Mouse (Mus musculus): ENCODE results near the gene Prkg1. TPM values are rescaled to one million over a fixed set of nuclear protein-coding genes. Genes with fewer than 3 reads are reported as not detected.
"Not testable (repeated sequence)": the region's sequence is repeated elsewhere in the genome, so short reads cannot be mapped to it uniquely, and the experiment has no call there.

Gene Prkg1
- polyA plus RNA-seq, 1 experiment from 2014 or later: 6.0 TPM

- Histone ChIP-seq H3K4me1 (ENCODE audit: insufficient read depth) (peaks cover 8% of the 10 kb centered on the region; the same call in 1 of the 2 replicates), H3K4me2 (no peak overlapping the region), H3K27me3 (ENCODE audit: insufficient read depth, low read length) (no peaks in the 10 kb centered on the region), H3K9ac (no peak overlapping the region), H3K4me3 (ENCODE audit: low read depth, low read length) (no peak overlapping the region), H3K36me3 (ENCODE audit: insufficient read depth) (no peaks in the 10 kb centered on the region), H3K27ac (ENCODE audit: low read depth) (no peak overlapping the region), H3K9me3 (ENCODE audit: low read depth, low read length) (no peaks in the 10 kb centered on the region)
- no peak for TF ChIP-seq CTCF (IDR thresholded peaks at IDR 0.05; ENCODE audit: low read depth)
- ATAC-seq (ENCODE audit: insufficient read depth): no peak
- WGBS: 73% methylated on average over 1 of the region's 1 CpGs
- peak; percentile 13 for DNase-seq
These were observed 502.4 kb downstream of the Prkg1 start for GRCm38 (mm10) chr19:31262438-31262837.

GRCm38 (mm10) chr19:31260494-31260893 lies 504.3 kb downstream of the Prkg1 start:
- Histone ChIP-seq H3K9me3 (ENCODE audit: low read depth, low read length) (no peaks in the 10 kb centered on the region), H3K4me2 (no peak overlapping the region), H3K36me3 (ENCODE audit: insufficient read depth) (no peaks in the 10 kb centered on the region), H3K4me1 (ENCODE audit: insufficient read depth) (peaks cover 8% of the 10 kb centered on the region; the same call in 1 of the 2 replicates), H3K27ac (ENCODE audit: low read depth) (no peak overlapping the region), H3K4me3 (ENCODE audit: low read depth, low read length) (no peak overlapping the region), H3K9ac (no peak overlapping the region), H3K27me3 (ENCODE audit: insufficient read depth, low read length) (no peaks in the 10 kb centered on the region)
- no peak for TF ChIP-seq CTCF (IDR thresholded peaks at IDR 0.05; ENCODE audit: low read depth)
- DNase-seq: peak; percentile 78
- ATAC-seq (ENCODE audit: insufficient read depth): peak; percentile 93

GRCm38 (mm10) chr19:31255780-31256179 lies 509.1 kb downstream of the Prkg1 start:
- ATAC-seq (ENCODE audit: insufficient read depth) (no peak), DNase-seq (peak; percentile 12)
- no peak for TF ChIP-seq CTCF (IDR thresholded peaks at IDR 0.05; ENCODE audit: low read depth)
- Histone ChIP-seq H3K4me3 (ENCODE audit: low read depth, low read length) (no peak overlapping the region), H3K27me3 (ENCODE audit: insufficient read depth, low read length) (no peaks in the 10 kb centered on the region), H3K36me3 (ENCODE audit: insufficient read depth) (no peaks in the 10 kb centered on the region), H3K9ac (no peak overlapping the region), H3K4me1 (ENCODE audit: insufficient read depth) (peaks cover 3% of the 10 kb centered on the region; the same call in 1 of the 2 replicates), H3K9me3 (ENCODE audit: low read depth, low read length) (no peaks in the 10 kb centered on the region), H3K4me2 (no peak overlapping the region), H3K27ac (ENCODE audit: low read depth) (no peak overlapping the region)
- WGBS: 43% methylated on average over 2 of the region's 2 CpGs

GRCm38 (mm10) chr19:31232410-31232809 lies 532.4 kb downstream of the Prkg1 start:
- no peaks in the 10 kb centered on the region for H3K4me1 ChIP-seq (ENCODE audit: insufficient read depth)
- no peak overlapping the region for H3K4me3 ChIP-seq (ENCODE audit: low read depth, low read length)
- no peak overlapping the region for H3K4me2 ChIP-seq
- no peak for ATAC-seq (ENCODE audit: insufficient read depth)
- no peak overlapping the region for H3K9ac ChIP-seq
- H3K9me3 ChIP-seq (ENCODE audit: low read depth, low read length): no peaks in the 10 kb centered on the region
- no peak for TF ChIP-seq CTCF (IDR thresholded peaks at IDR 0.05; ENCODE audit: low read depth)
- no peaks in the 10 kb centered on the region for H3K36me3 ChIP-seq (ENCODE audit: insufficient read depth)
- H3K27ac ChIP-seq (ENCODE audit: low read depth): no peak overlapping the region
- H3K27me3 ChIP-seq (ENCODE audit: insufficient read depth, low read length): no peaks in the 10 kb centered on the region
- DNase-seq: no peak

- 83% methylated on average over 3 of the region's 3 CpGs for WGBS
- H3K9ac ChIP-seq: no peak overlapping the region
- DNase-seq: no peak
- H3K36me3 ChIP-seq (ENCODE audit: insufficient read depth): no peaks in the 10 kb centered on the region
- H3K27ac ChIP-seq (ENCODE audit: low read depth): no peak overlapping the region
- H3K9me3 ChIP-seq (ENCODE audit: low read depth, low read length): no peaks in the 10 kb centered on the region
- H3K4me2 ChIP-seq: no peak overlapping the region
- no peaks in the 10 kb centered on the region for H3K4me1 ChIP-seq (ENCODE audit: insufficient read depth)
- no peaks in the 10 kb centered on the region for H3K27me3 ChIP-seq (ENCODE audit: insufficient read depth, low read length)
- no peak for TF ChIP-seq CTCF (IDR thresholded peaks at IDR 0.05; ENCODE audit: low read depth)
- no peak for ATAC-seq (ENCODE audit: insufficient read depth)
- no peak overlapping the region for H3K4me3 ChIP-seq (ENCODE audit: low read depth, low read length)
These were observed 536.4 kb downstream of the Prkg1 start for GRCm38 (mm10) chr19:31228385-31228784.

- ATAC-seq (ENCODE audit: insufficient read depth) (no peak), DNase-seq (no peak)
- TF ChIP-seq CTCF (IDR thresholded peaks at IDR 0.05; ENCODE audit: low read depth): no peak
- 96% methylated on average over 1 of the region's 1 CpGs for WGBS
- no peaks in the 10 kb centered on the region for H3K4me1 ChIP-seq (ENCODE audit: insufficient read depth)
- no peaks in the 10 kb centered on the region for H3K27me3 ChIP-seq (ENCODE audit: insufficient read depth, low read length)
- no peak overlapping the region for H3K4me3 ChIP-seq (ENCODE audit: low read depth, low read length)
- H3K4me2 ChIP-seq: no peak overlapping the region
- H3K36me3 ChIP-seq (ENCODE audit: insufficient read depth): no peaks in the 10 kb centered on the region
- no peaks in the 10 kb centered on the region for H3K9me3 ChIP-seq (ENCODE audit: low read depth, low read length)
- no peak overlapping the region for H3K27ac ChIP-seq (ENCODE audit: low read depth)
- no peak overlapping the region for H3K9ac ChIP-seq
These were observed 541.4 kb downstream of the Prkg1 start for GRCm38 (mm10) chr19:31223457-31223856.

- WGBS: 73% methylated on average over 4 of the region's 4 CpGs
- H3K27ac ChIP-seq (ENCODE audit: low read depth); H3K4me1 ChIP-seq (ENCODE audit: insufficient read depth): not testable (repeated sequence)
These were observed 545.6 kb downstream of the Prkg1 start for GRCm38 (mm10) chr19:31219261-31219660.

GRCm38 (mm10) chr19:31210850-31211249 lies 554.0 kb downstream of the Prkg1 start:
- Histone ChIP-seq H3K4me3 (ENCODE audit: low read depth, low read length) (no peak overlapping the region), H3K4me1 (ENCODE audit: insufficient read depth) (no peaks in the 10 kb centered on the region), H3K27ac (ENCODE audit: low read depth) (no peak overlapping the region), H3K4me2 (no peak overlapping the region), H3K27me3 (ENCODE audit: insufficient read depth, low read length) (no peaks in the 10 kb centered on the region), H3K36me3 (ENCODE audit: insufficient read depth) (no peaks in the 10 kb centered on the region), H3K9ac (no peak overlapping the region), H3K9me3 (ENCODE audit: low read depth, low read length) (no peaks in the 10 kb centered on the region)
- 61% methylated on average over 3 of the region's 3 CpGs for WGBS
- no peak for TF ChIP-seq CTCF (IDR thresholded peaks at IDR 0.05; ENCODE audit: low read depth)
- no peak for ATAC-seq (ENCODE audit: insufficient read depth)
- DNase-seq: no peak

More at GRCm38 (mm10) chr19:31219261-31219660, 545.6 kb downstream of the Prkg1 start:
- H3K36me3 ChIP-seq (ENCODE audit: insufficient read depth); H3K4me2 ChIP-seq; H3K27me3 ChIP-seq (ENCODE audit: insufficient read depth, low read length); H3K9me3 ChIP-seq (ENCODE audit: low read depth, low read length); ATAC-seq (ENCODE audit: insufficient read depth); H3K4me3 ChIP-seq (ENCODE audit: low read depth, low read length); DNase-seq; H3K9ac ChIP-seq: not testable (repeated sequence)
